Mouse (Mus musculus): ENCODE measurements at regions not wholly inside any gene's neighbourhood (a gene's known extent, or its start where the extent isn't known, plus 50 kb on each side); places are given as distances from the start of the nearest gene placed in this dataset.

GRCm38 (mm10) chr13:110690501-110691255 is 295.8 kb downstream of the Plk2 start:
- WGBS = 28% methylated on average over 10 of the region's 10 CpGs
- no peaks in the 10 kb centered on the region for H3K27me3 ChIP-seq (replicated peaks)
- no peak overlapping the region for H3K4me3 ChIP-seq
- H3K4me2 ChIP-seq = peak overlapping the region; percentile 24
- no peaks in the 10 kb centered on the region for H3K36me3 ChIP-seq
- H3K9ac ChIP-seq = no peak overlapping the region
- H3K9me3 ChIP-seq = no peaks in the 10 kb centered on the region
- ATAC-seq (ENCODE audit: extremely low read depth, insufficient number of reproducible peaks, low FRiP score, low TSS enrichment) = no peak
- peaks cover 46% of the 10 kb centered on the region for H3K4me1 ChIP-seq
- H3K27ac ChIP-seq (replicated peaks) = peak overlapping the region; percentile 57

GRCm38 (mm10) chr13:110692696-110693095 is 297.9 kb downstream of the Plk2 start:
- no peak overlapping the region for H3K4me3 ChIP-seq
- WGBS = 66% methylated on average over 5 of the region's 5 CpGs
- H3K9me3 ChIP-seq = no peaks in the 10 kb centered on the region
- H3K4me1 ChIP-seq = peaks cover 63% of the 10 kb centered on the region
- no peak overlapping the region for H3K9ac ChIP-seq
- ATAC-seq (ENCODE audit: extremely low read depth, insufficient number of reproducible peaks, low FRiP score, low TSS enrichment) = no peak
- no peaks in the 10 kb centered on the region for H3K27me3 ChIP-seq (replicated peaks)
- no peaks in the 10 kb centered on the region for H3K36me3 ChIP-seq
- peak overlapping the region; percentile 39 for H3K27ac ChIP-seq (replicated peaks)
- no peak overlapping the region for H3K4me2 ChIP-seq

GRCm38 (mm10) chr13:110694876-110695275 is 300.0 kb downstream of the Plk2 start:
- 75% methylated on average over 6 of the region's 6 CpGs for WGBS
- Histone ChIP-seq H3K27ac (replicated peaks) (no peak overlapping the region), H3K27me3 (replicated peaks) (no peaks in the 10 kb centered on the region), H3K36me3 (no peaks in the 10 kb centered on the region), H3K4me2 (no peak overlapping the region), H3K9ac (no peak overlapping the region), H3K9me3 (no peaks in the 10 kb centered on the region), H3K4me3 (no peak overlapping the region), H3K4me1 (peaks cover 63% of the 10 kb centered on the region)
- no peak for ATAC-seq (ENCODE audit: extremely low read depth, insufficient number of reproducible peaks, low FRiP score, low TSS enrichment)

- H3K4me1 ChIP-seq = peaks cover 46% of the 10 kb centered on the region
- ATAC-seq (ENCODE audit: extremely low read depth, insufficient number of reproducible peaks, low FRiP score, low TSS enrichment) = no peak; the same call in 1 of the 2 replicates
- WGBS = 31% methylated on average over 5 of the region's 5 CpGs
- H3K27ac ChIP-seq (replicated peaks) = peak overlapping the region; percentile 89
- no peaks in the 10 kb centered on the region for H3K27me3 ChIP-seq (replicated peaks)
- no peak overlapping the region for H3K4me3 ChIP-seq
- H3K4me2 ChIP-seq = no peak overlapping the region
- no peaks in the 10 kb centered on the region for H3K9me3 ChIP-seq
- H3K9ac ChIP-seq = 0 out of 2 replicates have a peak overlapping the region, but pooled peaks have one; percentile 28
- H3K36me3 ChIP-seq = no peaks in the 10 kb centered on the region
These were observed 301.7 kb downstream of the Plk2 start for GRCm38 (mm10) chr13:110696549-110696948.

GRCm38 (mm10) chr13:110704261-110704660 is 309.4 kb downstream of the Plk2 start:
- no peak overlapping the region for H3K27ac ChIP-seq (replicated peaks)
- H3K4me3 ChIP-seq = no peak overlapping the region
- no peaks in the 10 kb centered on the region for H3K27me3 ChIP-seq (replicated peaks)
- peaks cover 13% of the 10 kb centered on the region for H3K4me1 ChIP-seq
- H3K36me3 ChIP-seq = no peaks in the 10 kb centered on the region
- H3K9me3 ChIP-seq = no peaks in the 10 kb centered on the region
- no peak overlapping the region for H3K9ac ChIP-seq
- no peak for ATAC-seq (ENCODE audit: extremely low read depth, insufficient number of reproducible peaks, low FRiP score, low TSS enrichment)
- 27% methylated on average over 2 of the region's 2 CpGs for WGBS
- H3K4me2 ChIP-seq = no peak overlapping the region

GRCm38 (mm10) chr13:110710847-110711246 is 316.0 kb downstream of the Plk2 start:
- H3K9ac ChIP-seq = no peak overlapping the region
- H3K4me1 ChIP-seq = peaks cover 10% of the 10 kb centered on the region; the same call in 1 of the 2 replicates
- no peaks in the 10 kb centered on the region for H3K36me3 ChIP-seq
- H3K9me3 ChIP-seq = peaks cover 2% of the 10 kb centered on the region; the same call in 1 of the 2 replicates
- H3K4me3 ChIP-seq = no peak overlapping the region
- 70% methylated on average over 4 of the region's 4 CpGs for WGBS
- no peaks in the 10 kb centered on the region for H3K27me3 ChIP-seq (replicated peaks)
- no peak for ATAC-seq (ENCODE audit: extremely low read depth, insufficient number of reproducible peaks, low FRiP score, low TSS enrichment)
- H3K27ac ChIP-seq (replicated peaks) = no peak overlapping the region
- no peak overlapping the region for H3K4me2 ChIP-seq

GRCm38 (mm10) chr13:110712527-110712926 is 317.7 kb downstream of the Plk2 start:
- H3K9ac ChIP-seq = no peak overlapping the region
- no peaks in the 10 kb centered on the region for H3K36me3 ChIP-seq
- no peak for ATAC-seq (ENCODE audit: extremely low read depth, insufficient number of reproducible peaks, low FRiP score, low TSS enrichment)
- H3K4me1 ChIP-seq = 0 out of 2 replicates have a peak, but pooled peaks cover 6% of the 10 kb centered on the region
- H3K27ac ChIP-seq (replicated peaks) = no peak overlapping the region
- no peak overlapping the region for H3K4me2 ChIP-seq
- no peak overlapping the region for H3K4me3 ChIP-seq
- peaks cover 2% of the 10 kb centered on the region; the same call in 1 of the 2 replicates for H3K9me3 ChIP-seq
- H3K27me3 ChIP-seq (replicated peaks) = no peaks in the 10 kb centered on the region
- 21% methylated on average over 3 of the region's 3 CpGs for WGBS

- Histone ChIP-seq H3K4me3 (no peak overlapping the region), H3K36me3 (no peaks in the 10 kb centered on the region), H3K9me3 (no peaks in the 10 kb centered on the region), H3K4me1 (peaks cover 10% of the 10 kb centered on the region), H3K4me2 (no peak overlapping the region), H3K27ac (replicated peaks) (no peak overlapping the region), H3K27me3 (replicated peaks) (no peaks in the 10 kb centered on the region), H3K9ac (no peak overlapping the region)
- WGBS = 82% methylated on average over 10 of the region's 10 CpGs
- no peak for ATAC-seq (ENCODE audit: extremely low read depth, insufficient number of reproducible peaks, low FRiP score, low TSS enrichment)
These were observed 327.3 kb downstream of the Plk2 start for GRCm38 (mm10) chr13:110722170-110722569.

- Histone ChIP-seq H3K9ac (no peak overlapping the region), H3K4me2 (no peak overlapping the region)
These were observed 327.9 kb downstream of the Plk2 start for GRCm38 (mm10) chr13:110722752-110723151.

GRCm38 (mm10) chr13:110724836-110725235 is 330.0 kb downstream of the Plk2 start:
- no peak overlapping the region for H3K4me3 ChIP-seq
- 82% methylated on average over 2 of the region's 2 CpGs for WGBS
- no peaks in the 10 kb centered on the region for H3K27me3 ChIP-seq (replicated peaks)
- peaks cover 10% of the 10 kb centered on the region for H3K4me1 ChIP-seq
- H3K9ac ChIP-seq = no peak overlapping the region
- H3K36me3 ChIP-seq = no peaks in the 10 kb centered on the region
- no peaks in the 10 kb centered on the region for H3K9me3 ChIP-seq
- H3K27ac ChIP-seq (replicated peaks) = no peak overlapping the region
- no peak for ATAC-seq (ENCODE audit: extremely low read depth, insufficient number of reproducible peaks, low FRiP score, low TSS enrichment)
- H3K4me2 ChIP-seq = no peak overlapping the region

More at GRCm38 (mm10) chr13:110722752-110723151, 327.9 kb downstream of the Plk2 start:
- Histone ChIP-seq H3K4me3 (no peak overlapping the region), H3K27ac (replicated peaks) (no peak overlapping the region), H3K36me3 (no peaks in the 10 kb centered on the region), H3K4me1 (peaks cover 10% of the 10 kb centered on the region), H3K9me3 (no peaks in the 10 kb centered on the region), H3K27me3 (replicated peaks) (no peaks in the 10 kb centered on the region)
- 72% methylated on average over 6 of the region's 6 CpGs for WGBS
- no peak for ATAC-seq (ENCODE audit: extremely low read depth, insufficient number of reproducible peaks, low FRiP score, low TSS enrichment)

- no peaks in the 10 kb centered on the region for H3K27me3 ChIP-seq (replicated peaks)
- no peak overlapping the region for H3K4me2 ChIP-seq
- no peaks in the 10 kb centered on the region for H3K36me3 ChIP-seq
- 68% methylated on average over 3 of the region's 3 CpGs for WGBS
- H3K4me1 ChIP-seq = peaks cover 10% of the 10 kb centered on the region
- H3K4me3 ChIP-seq = no peak overlapping the region
- H3K9me3 ChIP-seq = no peaks in the 10 kb centered on the region
- H3K27ac ChIP-seq (replicated peaks) = no peak overlapping the region
- no peak overlapping the region for H3K9ac ChIP-seq
- no peak for ATAC-seq (ENCODE audit: extremely low read depth, insufficient number of reproducible peaks, low FRiP score, low TSS enrichment)
These were observed 331.0 kb downstream of the Plk2 start for GRCm38 (mm10) chr13:110725821-110726220.

GRCm38 (mm10) chr13:110735511-110735910 is 340.7 kb downstream of the Plk2 start:
- Histone ChIP-seq H3K27me3 (replicated peaks) (no peaks in the 10 kb centered on the region), H3K4me1 (peaks cover 12% of the 10 kb centered on the region), H3K36me3 (no peaks in the 10 kb centered on the region), H3K4me3 (no peak overlapping the region), H3K4me2 (no peak overlapping the region), H3K9me3 (no peaks in the 10 kb centered on the region), H3K9ac (no peak overlapping the region), H3K27ac (replicated peaks) (no peak overlapping the region)
- 45% methylated on average over 5 of the region's 5 CpGs for WGBS
- ATAC-seq (ENCODE audit: extremely low read depth, insufficient number of reproducible peaks, low FRiP score, low TSS enrichment) = no peak

Measured in heart, embryonic 13.5 days (tissue).